Mouse (Mus musculus): ENCODE results near the gene Atn1. TPM values are rescaled to one million over a fixed set of nuclear protein-coding genes. Genes with fewer than 3 reads are reported as not detected.

The Atn1 gene
- polyA plus RNA-seq, 1 experiment = 65.4 TPM

DNA sequence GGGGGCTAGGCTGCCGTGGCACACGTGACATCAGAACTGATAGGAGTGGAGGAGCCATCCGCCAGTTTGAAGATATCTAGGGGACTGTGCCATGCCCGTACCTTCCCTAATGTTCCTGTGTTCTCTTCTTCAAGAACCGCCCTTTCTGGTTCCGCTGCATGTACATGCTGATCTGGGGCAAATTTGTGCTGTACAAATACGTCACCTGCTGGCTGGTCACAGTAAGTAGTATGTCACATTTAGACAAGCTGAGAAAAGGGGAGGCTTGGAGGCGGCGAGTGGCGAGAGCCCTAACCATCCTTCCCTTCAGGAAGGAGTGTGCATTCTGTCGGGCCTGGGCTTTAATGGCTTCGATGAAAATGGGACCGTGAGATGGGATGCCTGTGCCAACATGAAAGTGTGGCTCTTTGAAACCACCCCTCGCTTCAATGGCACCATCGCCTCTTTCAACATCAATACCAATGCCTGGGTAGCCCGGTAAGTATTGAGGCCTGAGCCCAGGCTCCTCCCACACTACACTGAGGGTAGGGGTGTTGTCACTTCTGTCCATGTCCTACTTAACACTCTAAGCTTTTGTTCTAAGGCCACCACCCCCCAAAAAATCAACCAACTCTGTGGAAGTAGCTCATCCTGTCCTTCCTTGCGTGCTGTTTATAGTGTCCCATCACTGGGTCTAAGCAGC lies 54.1 kb downstream of the Atn1 start:
- H3K27ac ChIP-seq (ENCODE audit: insufficient read depth, low read depth, low read length) = no peak overlapping the region
- TF ChIP-seq POLR2A (IDR thresholded peaks at IDR 0.05; ENCODE audit: low read depth, low read length) (no peak), CTCF (conservative IDR thresholded peaks at IDR 0.05; ENCODE audit: insufficient read depth, insufficient read length, low read depth, low read length) (0 out of 2 replicates have a peak, but pooled peaks have one; percentile 5)
- H3K27me3 ChIP-seq (replicated peaks; ENCODE audit: control insufficient read depth, insufficient read depth, low read length) = no peaks in the 10 kb centered on the region
- H3K4me1 ChIP-seq (ENCODE audit: control insufficient read depth, insufficient read depth, low read length) = peaks cover 8% of the 10 kb centered on the region
- WGBS = 87% methylated on average over 17 of the region's 17 CpGs
- no peak overlapping the region for H3K4me3 ChIP-seq (ENCODE audit: insufficient read depth, low read depth, low read length)
- no peak for DNase-seq
- peaks cover 5% of the 10 kb centered on the region for H3K36me3 ChIP-seq (ENCODE audit: control insufficient read depth, insufficient read depth, low read length)

DNA sequence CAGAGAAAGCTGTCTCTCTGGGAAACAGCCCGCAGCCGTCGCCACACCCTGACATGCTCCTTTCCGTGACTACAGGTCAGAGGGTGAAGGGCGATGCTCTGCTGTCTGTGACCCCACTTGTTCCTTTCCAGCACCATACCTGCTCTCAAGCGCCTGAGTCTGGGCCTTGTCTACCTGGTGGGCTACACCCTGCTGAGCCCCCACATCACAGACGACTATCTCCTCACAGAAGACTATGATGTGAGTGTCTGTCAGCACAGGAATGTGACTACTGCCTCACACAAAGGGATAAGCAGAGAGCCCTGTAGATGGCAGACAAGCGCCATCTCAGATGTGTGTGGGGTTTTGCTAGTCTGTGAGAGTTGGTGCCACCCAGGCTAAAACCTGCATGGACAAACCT lies 55.0 kb downstream of the Atn1 start:
- H3K36me3 ChIP-seq (ENCODE audit: control insufficient read depth, insufficient read depth, low read length) = peaks cover 5% of the 10 kb centered on the region
- 71% methylated on average over 8 of the region's 8 CpGs for WGBS

DNA sequence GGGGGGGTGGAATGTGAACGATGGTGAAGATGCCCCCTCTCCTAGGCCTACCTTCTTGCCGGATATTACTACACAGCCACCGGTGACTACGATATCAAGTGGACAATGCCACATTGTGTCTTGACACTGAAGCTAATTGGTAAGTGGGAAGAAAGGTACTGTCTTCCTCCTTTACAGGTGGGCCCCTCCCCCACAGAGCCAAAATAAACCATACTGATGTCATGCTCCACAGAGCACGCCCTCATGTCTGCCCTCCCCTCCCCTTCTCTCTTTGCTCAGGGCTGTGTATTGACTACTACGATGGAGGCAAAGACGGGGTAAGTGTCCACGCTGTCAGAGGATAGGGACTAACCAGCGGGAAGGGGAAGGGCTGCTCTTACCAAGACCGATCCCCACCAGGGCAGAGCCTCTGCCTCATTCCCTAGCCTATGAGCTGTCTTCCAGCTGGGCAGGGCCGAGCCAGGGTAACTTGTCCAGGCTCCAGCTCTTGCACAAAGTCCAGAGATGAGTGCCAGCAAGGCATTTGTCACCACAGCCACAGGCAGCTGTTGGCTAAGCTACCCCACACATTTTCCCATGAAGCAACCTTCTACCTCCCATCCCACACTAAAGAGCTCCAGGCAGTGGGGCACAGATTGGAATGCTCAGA lies 56.2 kb downstream of the Atn1 start:
- Histone ChIP-seq H3K27ac (ENCODE audit: insufficient read depth, low read depth, low read length) (no peak overlapping the region), H3K36me3 (ENCODE audit: control insufficient read depth, insufficient read depth, low read length) (peaks cover 5% of the 10 kb centered on the region), H3K4me1 (ENCODE audit: control insufficient read depth, insufficient read depth, low read length) (peaks cover 8% of the 10 kb centered on the region), H3K4me3 (ENCODE audit: insufficient read depth, low read depth, low read length) (no peak overlapping the region), H3K27me3 (replicated peaks; ENCODE audit: control insufficient read depth, insufficient read depth, low read length) (no peaks in the 10 kb centered on the region)
- WGBS = 45% methylated on average over 11 of the region's 11 CpGs
- peak; percentile 80 for DNase-seq
- TF ChIP-seq CTCF (conservative IDR thresholded peaks at IDR 0.05; ENCODE audit: insufficient read depth, insufficient read length, low read depth, low read length) (no peak), POLR2A (IDR thresholded peaks at IDR 0.05; ENCODE audit: low read depth, low read length) (no peak)

More for the DNA sequence above, 55.0 kb downstream of the Atn1 start:
- no peak overlapping the region for H3K4me3 ChIP-seq (ENCODE audit: insufficient read depth, low read depth, low read length)
- H3K27ac ChIP-seq (ENCODE audit: insufficient read depth, low read depth, low read length) = no peak overlapping the region
- no peak for DNase-seq
- no peaks in the 10 kb centered on the region for H3K27me3 ChIP-seq (replicated peaks; ENCODE audit: control insufficient read depth, insufficient read depth, low read length)
- TF ChIP-seq CTCF (conservative IDR thresholded peaks at IDR 0.05; ENCODE audit: insufficient read depth, insufficient read length, low read depth, low read length) (0 out of 2 replicates have a peak, but pooled peaks have one; percentile 17), POLR2A (IDR thresholded peaks at IDR 0.05; ENCODE audit: low read depth, low read length) (no peak)
- H3K4me1 ChIP-seq (ENCODE audit: control insufficient read depth, insufficient read depth, low read length) = peaks cover 8% of the 10 kb centered on the region

DNA sequence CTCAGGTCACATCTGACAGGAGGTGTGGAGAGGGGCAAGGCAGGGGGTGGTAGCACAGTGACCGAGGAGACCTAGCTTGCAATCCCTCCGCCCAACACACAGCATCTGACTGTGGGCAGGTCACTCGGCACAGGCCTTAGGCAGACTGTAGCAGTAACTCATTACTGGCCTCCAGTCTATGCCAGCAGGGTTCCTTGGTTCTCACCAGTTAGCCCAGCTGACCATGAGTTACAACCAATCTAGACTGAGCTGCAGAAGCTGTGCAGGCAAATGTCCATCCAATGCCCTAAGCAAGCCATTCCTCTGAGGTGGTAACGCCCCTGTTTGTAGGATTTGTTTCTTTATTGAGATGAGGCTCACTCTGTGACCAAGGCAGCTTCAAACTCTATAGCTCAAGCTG lies 57.0 kb downstream of the Atn1 start:
- WGBS = 63% methylated on average over 4 of the region's 4 CpGs
- no peak overlapping the region for H3K27ac ChIP-seq (ENCODE audit: insufficient read depth, low read depth, low read length)
- H3K36me3 ChIP-seq (ENCODE audit: control insufficient read depth, insufficient read depth, low read length) = peaks cover 3% of the 10 kb centered on the region; the same call in 1 of the 2 replicates
- H3K27me3 ChIP-seq (replicated peaks; ENCODE audit: control insufficient read depth, insufficient read depth, low read length) = no peaks in the 10 kb centered on the region
- no peak for TF ChIP-seq CTCF (conservative IDR thresholded peaks at IDR 0.05; ENCODE audit: insufficient read depth, insufficient read length, low read depth, low read length)
- no peak for TF ChIP-seq POLR2A (IDR thresholded peaks at IDR 0.05; ENCODE audit: low read depth, low read length)
- DNase-seq = peak; percentile 24
- no peak overlapping the region for H3K4me3 ChIP-seq (ENCODE audit: insufficient read depth, low read depth, low read length)
- H3K4me1 ChIP-seq (ENCODE audit: control insufficient read depth, insufficient read depth, low read length) = peaks cover 13% of the 10 kb centered on the region

DNA sequence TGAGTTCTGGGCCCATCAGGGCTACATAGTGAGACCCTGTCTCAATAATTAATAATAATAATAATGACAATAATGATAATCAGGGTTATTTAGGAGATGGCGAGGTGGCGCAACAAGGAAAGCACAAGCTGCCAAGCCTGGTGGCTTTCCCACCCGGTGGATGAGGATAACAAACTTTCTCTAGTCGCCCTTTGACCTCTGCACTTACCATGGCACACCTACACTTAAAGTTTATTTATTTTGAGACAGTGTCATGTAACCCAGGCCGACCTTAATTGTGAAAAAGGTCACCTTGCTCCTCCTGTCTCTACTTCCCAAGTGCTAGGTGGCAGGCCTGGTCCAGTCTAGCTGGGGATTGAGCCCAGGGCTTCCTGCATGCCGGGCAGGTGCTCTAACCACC lies 57.6 kb downstream of the Atn1 start:
- no peak for DNase-seq
- TF ChIP-seq POLR2A (IDR thresholded peaks at IDR 0.05; ENCODE audit: low read depth, low read length) (no peak), CTCF (conservative IDR thresholded peaks at IDR 0.05; ENCODE audit: insufficient read depth, insufficient read length, low read depth, low read length) (no peak)

DNA sequence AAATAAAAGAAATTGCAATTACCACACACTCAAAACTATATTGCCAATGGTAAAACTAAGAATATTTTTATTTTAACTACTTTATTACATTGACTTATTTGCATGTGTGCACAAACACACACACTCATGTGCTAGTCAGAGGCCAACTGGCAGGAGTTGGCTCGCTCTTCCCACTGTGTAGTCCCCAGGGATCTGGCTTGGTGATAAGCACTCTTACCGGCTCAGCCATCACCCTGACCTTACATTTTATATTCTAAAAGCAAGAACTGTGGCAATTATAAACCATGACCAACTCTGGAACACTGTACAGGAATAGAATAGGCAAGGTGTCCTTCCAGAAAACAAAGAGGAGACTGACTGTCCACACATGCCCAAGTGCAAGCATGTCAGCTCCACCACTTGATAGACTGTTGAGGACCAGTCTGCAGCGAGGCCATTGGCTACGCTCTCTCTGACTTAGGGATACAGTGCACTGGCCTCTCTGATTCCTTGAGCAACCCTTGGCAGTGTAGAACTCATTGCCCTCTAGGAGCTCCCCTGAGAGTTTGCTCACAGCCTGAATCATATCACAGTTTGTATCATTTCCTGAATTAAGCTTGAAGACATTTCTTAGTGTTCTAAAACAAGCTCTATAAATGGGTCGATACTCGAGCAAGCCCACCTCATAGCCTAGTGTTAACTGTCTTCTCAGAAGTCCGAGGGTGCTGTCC lies 59.7 kb downstream of the Atn1 start:
- no peaks in the 10 kb centered on the region for H3K36me3 ChIP-seq (ENCODE audit: control insufficient read depth, insufficient read depth, low read length)
- WGBS = 77% methylated on average over 7 of the region's 7 CpGs
- H3K4me3 ChIP-seq (ENCODE audit: insufficient read depth, low read depth, low read length) = no peak overlapping the region
- H3K4me1 ChIP-seq (ENCODE audit: control insufficient read depth, insufficient read depth, low read length) = peaks cover 32% of the 10 kb centered on the region
- TF ChIP-seq CTCF (conservative IDR thresholded peaks at IDR 0.05; ENCODE audit: insufficient read depth, insufficient read length, low read depth, low read length) = no peak
- no peak for TF ChIP-seq POLR2A (IDR thresholded peaks at IDR 0.05; ENCODE audit: low read depth, low read length)
- no peak for DNase-seq
- H3K27me3 ChIP-seq (replicated peaks; ENCODE audit: control insufficient read depth, insufficient read depth, low read length) = no peaks in the 10 kb centered on the region
- H3K27ac ChIP-seq (ENCODE audit: insufficient read depth, low read depth, low read length) = no peak overlapping the region

More for the DNA sequence above, 57.6 kb downstream of the Atn1 start:
- Histone ChIP-seq H3K36me3 (ENCODE audit: control insufficient read depth, insufficient read depth, low read length) (peaks cover 2% of the 10 kb centered on the region; the same call in 1 of the 2 replicates), H3K27ac (ENCODE audit: insufficient read depth, low read depth, low read length) (no peak overlapping the region), H3K4me3 (ENCODE audit: insufficient read depth, low read depth, low read length) (no peak overlapping the region), H3K4me1 (ENCODE audit: control insufficient read depth, insufficient read depth, low read length) (peaks cover 17% of the 10 kb centered on the region), H3K27me3 (replicated peaks; ENCODE audit: control insufficient read depth, insufficient read depth, low read length) (no peaks in the 10 kb centered on the region)
- 58% methylated on average over 6 of the region's 6 CpGs for WGBS
